Mouse (Mus musculus) neural tube, embryonic 11.5 days (tissue): ENCODE results near the gene 4930407I10Rik. TPM values are rescaled to one million over a fixed set of nuclear protein-coding genes. Genes with fewer than 3 reads are reported as not detected.

Source experiments
- ATAC-seq: fragments of 200-750 bp; cut with Nextera tagmentation; 2 replicates; pipeline ENCODE4 v1.8.0; 2017; ENCODE audit warnings: moderate number of reproducible peaks, mild to moderate bottlenecking, moderate TSS enrichment, moderate library complexity; ENCODE audit not compliant: insufficient read depth, low FRiP score, low TSS enrichment
- DNase-seq: peaks from one replicate; pipeline ENCODE4 v3.0.0-alpha.2; 2015; ENCODE audit warnings: low spot score
- H3K27ac ChIP-seq: fragments of 300-500 bp; sonication (generic); 2 replicates; pipeline ENCODE4 v1.5.1; 2014; ENCODE audit warnings: low read depth, mild to moderate bottlenecking, low read length
- H3K27me3 ChIP-seq: fragments of 300-500 bp; sonication (generic); 2 replicates; pipeline ENCODE4 v1.6.1; 2014; ENCODE audit warnings: mild to moderate bottlenecking, low read length, mixed read lengths; ENCODE audit not compliant: control insufficient read depth, insufficient read depth
- H3K36me3 ChIP-seq: fragments of 300-500 bp; sonication (generic); 2 replicates; pipeline ENCODE4 v1.6.1; 2014; ENCODE audit warnings: mild to moderate bottlenecking, low read length, moderate library complexity, mixed read lengths; ENCODE audit not compliant: control insufficient read depth, insufficient read depth
- H3K4me1 ChIP-seq: fragments of 300-500 bp; sonication (generic); 2 replicates; pipeline ENCODE4 v1.6.1; 2014; ENCODE audit warnings: low read length, mixed read lengths; ENCODE audit not compliant: control insufficient read depth, insufficient read depth
- H3K4me2 ChIP-seq: fragments of 300-500 bp; sonication (generic); 2 replicates; pipeline ENCODE4 v1.6.1; 2014; ENCODE audit warnings: low read depth, mild to moderate bottlenecking, moderate library complexity
- H3K4me3 ChIP-seq: fragments of 300-500 bp; sonication (generic); 2 replicates; pipeline ENCODE4 v1.5.1; 2014; ENCODE audit warnings: low read depth, low read length
- H3K9ac ChIP-seq: fragments of 300-500 bp; sonication (generic); 2 replicates; pipeline ENCODE4 v1.6.1; 2014; ENCODE audit warnings: mild to moderate bottlenecking, low read length
- H3K9me3 ChIP-seq: fragments of 300-500 bp; sonication (generic); 2 replicates; pipeline ENCODE4 v1.6.1; 2016; ENCODE audit warnings: low read length; ENCODE audit not compliant: control insufficient read depth
- WGBS: fragments of 180-500 bp; shearing (Covaris S2); extraction: QIAGEN DNeasy Blood & Tissue Kit; methylation state at CpG from one replicate; pipeline ENCODE4 v1.1.7; 2014; 5-methylcytosine and 5-hydroxymethylcytosine counted together
- polyA plus RNA-seq: library from polyadenylated mRNA; unstranded; fragments of >200 nt; fragmentation: Nextera tagmentation; extraction: Ambion mirVana; gene quantifications from 2 replicates; pipeline ENCODE4 v1.2.1, GENCODE M21; 2014

Gene 4930407I10Rik
- not detected in 2 replicates for polyA plus RNA-seq

- H3K27me3 ChIP-seq = no peaks in the 10 kb centered on the region; the same call in 1 of the 2 replicates
- no peak for DNase-seq
- no peak within 1 kb of the TSS for H3K9ac ChIP-seq
- H3K4me1 ChIP-seq = no peaks in the 10 kb centered on the region
- H3K4me3 ChIP-seq = no peak within 1 kb of the TSS
- H3K36me3 ChIP-seq = no peaks in the 10 kb centered on the region
- no peaks in the 10 kb centered on the region for H3K9me3 ChIP-seq
- no peak within 1 kb of the TSS for H3K4me2 ChIP-seq
- 92% methylated on average over 1 of the region's 1 CpGs for WGBS
- no peak for ATAC-seq
- no peak within 1 kb of the TSS for H3K27ac ChIP-seq
Measured at GRCm38 (mm10) chr15:82058719-82059201, at the start of gene 4930407I10Rik. 4930407I10Rik (plus strand) TSS chr15:82059151.

- 91% methylated on average over 6 of the region's 6 CpGs for WGBS
- Histone ChIP-seq H3K4me2 (no peak overlapping the region), H3K4me1 (peaks cover 6% of the 10 kb centered on the region), H3K4me3 (no peak overlapping the region), H3K27ac (no peak overlapping the region), H3K9ac (no peak overlapping the region), H3K36me3 (no peaks in the 10 kb centered on the region), H3K27me3 (no peaks in the 10 kb centered on the region), H3K9me3 (no peaks in the 10 kb centered on the region)
- DNase-seq = no peak
- ATAC-seq = no peak
Measured at GRCm38 (mm10) chr15:82011947-82012346, 47.0 kb upstream of the 4930407I10Rik start.

GRCm38 (mm10) chr15:82014745-82015391 lies 44.1 kb upstream of the 4930407I10Rik start:
- H3K27me3 ChIP-seq = no peaks in the 10 kb centered on the region
- no peak for ATAC-seq
- no peak overlapping the region for H3K27ac ChIP-seq
- WGBS = 23% methylated on average over 9 of the region's 9 CpGs
- H3K36me3 ChIP-seq = no peaks in the 10 kb centered on the region
- H3K9me3 ChIP-seq = no peaks in the 10 kb centered on the region
- H3K4me2 ChIP-seq = peak overlapping the region; percentile 66
- H3K4me1 ChIP-seq = peaks cover 6% of the 10 kb centered on the region
- no peak for DNase-seq
- H3K4me3 ChIP-seq = peak overlapping the region; percentile 78
- H3K9ac ChIP-seq = peak overlapping the region; percentile 86

- H3K4me3 ChIP-seq = peak overlapping the region; percentile 78
Measured at GRCm38 (mm10) chr15:82015392-82016100, 43.4 kb upstream of the 4930407I10Rik start.

GRCm38 (mm10) chr15:82016101-82016808 lies 42.7 kb upstream of the 4930407I10Rik start:
- under 1% methylated on average over 53 of the region's 53 CpGs for WGBS
- Histone ChIP-seq H3K4me2 (peak overlapping the region; percentile 78), H3K27me3 (no peaks in the 10 kb centered on the region), H3K4me3 (peak overlapping the region; percentile 78), H3K36me3 (no peaks in the 10 kb centered on the region), H3K27ac (peak overlapping the region; percentile 51), H3K9ac (peak overlapping the region; percentile 86), H3K9me3 (no peaks in the 10 kb centered on the region), H3K4me1 (peaks cover 6% of the 10 kb centered on the region)
- DNase-seq (peak; percentile 99), ATAC-seq (peak; percentile 94)

More at GRCm38 (mm10) chr15:82015392-82016100, 43.4 kb upstream of the 4930407I10Rik start:
- H3K4me2 ChIP-seq = peak overlapping the region; percentile 66
- H3K27me3 ChIP-seq = no peaks in the 10 kb centered on the region
- no peaks in the 10 kb centered on the region for H3K36me3 ChIP-seq
- H3K27ac ChIP-seq = peak overlapping the region; percentile 51
- ATAC-seq (peak; percentile 78), DNase-seq (peak; percentile 41)
- WGBS = under 1% methylated on average over 39 of the region's 39 CpGs
- no peaks in the 10 kb centered on the region for H3K9me3 ChIP-seq
- H3K9ac ChIP-seq = peak overlapping the region; percentile 86
- H3K4me1 ChIP-seq = peaks cover 6% of the 10 kb centered on the region

GRCm38 (mm10) chr15:82016830-82017229 lies 42.1 kb upstream of the 4930407I10Rik start:
- no peaks in the 10 kb centered on the region for H3K36me3 ChIP-seq
- WGBS = 25% methylated on average over 6 of the region's 6 CpGs
- no peak for ATAC-seq
- DNase-seq = no peak
- peak overlapping the region; percentile 78 for H3K4me3 ChIP-seq
- H3K9ac ChIP-seq = peak overlapping the region; percentile 86
- no peaks in the 10 kb centered on the region for H3K27me3 ChIP-seq
- H3K9me3 ChIP-seq = no peaks in the 10 kb centered on the region
- H3K27ac ChIP-seq = no peak overlapping the region
- peaks cover 6% of the 10 kb centered on the region for H3K4me1 ChIP-seq
- peak overlapping the region; percentile 78 for H3K4me2 ChIP-seq

GRCm38 (mm10) chr15:82017461-82017860 lies 41.5 kb upstream of the 4930407I10Rik start:
- peaks cover 6% of the 10 kb centered on the region for H3K4me1 ChIP-seq
- no peak for DNase-seq
- H3K9me3 ChIP-seq = no peaks in the 10 kb centered on the region
- H3K27me3 ChIP-seq = no peaks in the 10 kb centered on the region
- 80% methylated on average over 4 of the region's 4 CpGs for WGBS
- no peaks in the 10 kb centered on the region; the same call in 1 of the 2 replicates for H3K36me3 ChIP-seq
- ATAC-seq = no peak
- no peak overlapping the region for H3K4me2 ChIP-seq
- H3K4me3 ChIP-seq = no peak overlapping the region
- no peak overlapping the region for H3K27ac ChIP-seq
- H3K9ac ChIP-seq = no peak overlapping the region

- Histone ChIP-seq H3K4me2 (no peak overlapping the region), H3K9ac (no peak overlapping the region), H3K4me3 (no peak overlapping the region), H3K4me1 (peaks cover 6% of the 10 kb centered on the region), H3K27me3 (no peaks in the 10 kb centered on the region), H3K9me3 (no peaks in the 10 kb centered on the region), H3K36me3 (no peaks in the 10 kb centered on the region; the same call in none of the 2 replicates), H3K27ac (no peak overlapping the region)
- ATAC-seq (no peak), DNase-seq (no peak)
- 89% methylated on average over 3 of the region's 3 CpGs for WGBS
Measured at GRCm38 (mm10) chr15:82019288-82019687, 39.7 kb upstream of the 4930407I10Rik start.
